Mouse (Mus musculus): ENCODE results near the gene Larp1. TPM values are rescaled to one million over a fixed set of nuclear protein-coding genes. Genes with fewer than 3 reads are reported as not detected.

The Larp1 gene
- 21.5 and 25.0 TPM in 2 replicates for polyA plus RNA-seq (2014; fragmentation: Nextera tagmentation; extraction: Ambion mirVana)

DNA sequence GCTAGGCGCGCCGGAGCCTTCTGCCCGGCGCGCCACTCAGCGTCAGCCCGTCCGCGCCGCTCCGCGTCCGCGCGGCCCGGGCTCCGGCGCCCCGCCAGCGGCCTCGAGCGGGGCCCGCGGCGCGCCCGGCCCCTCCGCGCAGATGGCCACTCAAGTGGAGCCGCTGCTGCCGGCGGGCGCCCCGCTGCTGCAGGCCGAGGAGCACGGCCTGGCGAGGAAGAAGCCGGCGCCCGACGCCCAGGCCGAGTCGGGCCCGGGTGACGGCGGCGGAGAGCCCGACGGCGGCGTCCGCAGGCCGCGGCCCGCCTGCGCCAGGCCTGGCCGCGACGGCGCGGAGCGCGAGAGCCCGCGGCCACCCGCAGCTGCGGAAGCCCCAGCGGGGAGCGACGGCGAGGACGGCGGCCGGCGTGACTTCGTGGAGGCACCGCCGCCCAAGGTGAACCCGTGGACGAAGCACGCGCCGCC lies at the start of gene Larp1:
Larp1 (plus strand) TSS at position 14 of the 465 bp plus-strand sequence.
- Histone ChIP-seq H3K9ac (ENCODE audit: low read depth, low read length) (peak within 1 kb of the TSS; percentile 98), H3K36me3 (ENCODE audit: control insufficient read depth, insufficient read depth, low read length) (no peaks in the 10 kb centered on the region), H3K27me3 (ENCODE audit: control insufficient read depth, insufficient read depth, low read length) (no peaks in the 10 kb centered on the region), H3K4me3 (ENCODE audit: low read length) (peak within 1 kb of the TSS; percentile 77), H3K9me3 (ENCODE audit: control insufficient read depth, low read length) (no peaks in the 10 kb centered on the region), H3K27ac (ENCODE audit: low read depth, low read length) (peak within 1 kb of the TSS; percentile 77), H3K4me2 (replicated peaks; ENCODE audit: low read depth, low read length) (peak within 1 kb of the TSS; percentile 84), H3K4me1 (ENCODE audit: control insufficient read depth, insufficient read depth, low read length) (peaks cover 16% of the 10 kb centered on the region)
- ATAC-seq (ENCODE audit: low FRiP score, low TSS enrichment) = no peak; the same call in none of the 2 replicates
- WGBS = 0% methylated on average over 24 of the region's 84 CpGs

DNA sequence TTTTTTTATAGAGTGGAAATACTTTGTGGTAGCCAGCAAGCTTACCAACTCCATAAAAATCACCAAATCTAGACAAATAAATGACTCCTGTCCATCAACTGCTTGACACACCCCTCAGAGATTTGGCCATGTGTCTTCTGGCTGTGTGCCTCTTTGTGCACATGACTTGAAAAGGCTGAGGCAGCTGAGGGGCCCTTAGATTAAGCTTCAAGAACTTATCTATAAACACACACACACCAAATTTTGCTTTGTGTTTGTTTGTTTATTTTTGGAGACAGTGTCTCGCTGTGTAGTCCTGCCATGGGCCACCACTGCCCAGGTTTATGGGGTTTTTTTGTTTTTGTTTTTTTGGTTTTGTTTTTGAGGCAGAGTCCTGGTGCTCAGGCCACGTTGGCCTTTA lies 48.9 kb upstream of the Larp1 start:
- Histone ChIP-seq H3K27me3 (ENCODE audit: control insufficient read depth, insufficient read depth, low read length) (no peaks in the 10 kb centered on the region), H3K4me2 (replicated peaks; ENCODE audit: low read depth, low read length) (no peak overlapping the region), H3K4me1 (ENCODE audit: control insufficient read depth, insufficient read depth, low read length) (no peaks in the 10 kb centered on the region), H3K4me3 (ENCODE audit: low read length) (no peak overlapping the region), H3K9me3 (ENCODE audit: control insufficient read depth, low read length) (no peaks in the 10 kb centered on the region), H3K9ac (ENCODE audit: low read depth, low read length) (no peak overlapping the region), H3K27ac (ENCODE audit: low read depth, low read length) (no peak overlapping the region), H3K36me3 (ENCODE audit: control insufficient read depth, insufficient read depth, low read length) (no peaks in the 10 kb centered on the region)
- WGBS = 79% methylated on average over 2 of the region's 2 CpGs
- no peak for ATAC-seq (ENCODE audit: low FRiP score, low TSS enrichment)

DNA sequence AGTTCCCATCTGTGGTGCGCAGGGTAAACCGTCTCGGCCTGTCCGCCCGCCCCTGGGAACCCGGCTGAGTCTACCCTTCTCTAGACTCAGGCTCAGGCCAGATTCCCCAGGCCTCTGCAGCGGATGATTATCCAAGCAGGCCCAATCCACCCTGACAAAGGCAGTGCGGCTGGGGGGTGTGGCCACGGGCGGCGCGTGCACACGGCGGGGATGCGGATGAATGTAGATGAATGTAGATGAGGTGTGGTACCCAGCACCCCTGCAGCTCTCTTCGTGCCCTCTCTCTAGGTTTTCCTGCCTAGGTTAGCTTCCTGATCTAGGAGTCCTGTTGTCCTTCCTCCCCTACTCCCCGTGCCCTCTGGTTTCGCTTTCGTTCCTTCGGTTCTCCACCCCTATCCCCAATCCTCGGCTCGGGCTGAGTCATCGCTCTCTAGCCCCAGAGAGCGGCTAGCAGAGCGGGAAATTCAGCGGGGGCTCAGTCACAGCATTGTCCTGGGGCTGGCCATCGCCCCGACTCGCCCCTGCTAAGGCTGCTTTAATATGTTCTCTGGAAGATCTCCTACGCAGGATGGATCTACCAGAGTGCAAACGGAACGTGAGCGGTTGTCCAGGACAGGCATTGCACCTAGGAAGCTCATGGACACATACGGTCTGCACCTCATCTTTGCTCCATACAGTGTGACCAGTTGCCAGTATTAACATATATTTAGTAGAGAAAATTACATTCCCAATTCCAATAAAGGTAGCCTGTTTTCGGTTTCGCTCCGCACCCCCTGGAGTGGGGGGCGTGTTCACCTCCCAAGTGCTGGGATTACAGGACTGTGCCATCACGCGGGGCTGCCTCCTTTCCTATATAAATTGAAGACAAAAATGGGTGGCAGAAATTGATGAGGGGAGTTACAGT lies 46.2 kb upstream of the Larp1 start:
- ATAC-seq (ENCODE audit: low FRiP score, low TSS enrichment) = peak; percentile 94
- peak overlapping the region; percentile 53 for H3K4me3 ChIP-seq (ENCODE audit: low read length)
- peak overlapping the region; percentile 86 for H3K4me2 ChIP-seq (replicated peaks; ENCODE audit: low read depth, low read length)
- H3K27me3 ChIP-seq (ENCODE audit: control insufficient read depth, insufficient read depth, low read length) = no peaks in the 10 kb centered on the region
- no peaks in the 10 kb centered on the region for H3K36me3 ChIP-seq (ENCODE audit: control insufficient read depth, insufficient read depth, low read length)
- no peaks in the 10 kb centered on the region for H3K9me3 ChIP-seq (ENCODE audit: control insufficient read depth, low read length)
- no peaks in the 10 kb centered on the region for H3K4me1 ChIP-seq (ENCODE audit: control insufficient read depth, insufficient read depth, low read length)
- 1% methylated on average over 40 of the region's 40 CpGs for whole genome bisulfite sequencing
- H3K27ac ChIP-seq (ENCODE audit: low read depth, low read length) = peak overlapping the region; percentile 38; the same call in 1 of the 2 replicates
- H3K9ac ChIP-seq (ENCODE audit: low read depth, low read length) = peak overlapping the region; percentile 78

DNA sequence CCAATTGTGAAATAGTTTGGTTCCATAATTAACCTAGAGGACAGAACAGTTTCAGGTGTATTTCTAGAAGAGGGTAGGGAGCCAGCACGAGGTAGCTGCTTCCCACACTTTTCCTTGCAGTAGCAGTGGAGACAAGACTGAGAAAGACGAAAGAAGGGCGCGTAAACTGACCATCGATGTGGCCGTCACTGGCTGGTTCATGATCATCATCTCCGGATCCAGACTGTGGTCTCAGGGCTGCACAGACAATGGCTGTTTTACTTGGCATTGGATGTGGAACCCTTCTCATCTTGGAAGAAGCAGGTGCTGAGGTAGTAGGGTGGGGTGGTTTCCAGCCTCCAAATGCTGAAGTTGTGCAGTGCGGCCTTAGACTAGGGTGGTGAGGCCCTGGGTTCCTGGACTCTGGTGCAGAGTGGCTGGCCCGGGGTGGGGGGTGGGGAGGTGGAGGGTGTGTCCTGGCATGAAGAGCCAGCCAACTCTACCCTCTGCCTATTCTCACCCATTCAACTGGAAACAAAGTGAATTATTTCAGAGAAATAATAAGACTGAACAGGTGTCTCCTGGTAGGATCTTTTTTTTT lies 45.5 kb upstream of the Larp1 start:
- Histone ChIP-seq H3K9ac (ENCODE audit: low read depth, low read length) (0 out of 2 replicates have a peak overlapping the region, but pooled peaks have one; percentile 78), H3K36me3 (ENCODE audit: control insufficient read depth, insufficient read depth, low read length) (no peaks in the 10 kb centered on the region), H3K27me3 (ENCODE audit: control insufficient read depth, insufficient read depth, low read length) (no peaks in the 10 kb centered on the region), H3K27ac (ENCODE audit: low read depth, low read length) (no peak overlapping the region), H3K4me3 (ENCODE audit: low read length) (peak overlapping the region; percentile 53), H3K9me3 (ENCODE audit: control insufficient read depth, low read length) (no peaks in the 10 kb centered on the region), H3K4me1 (ENCODE audit: control insufficient read depth, insufficient read depth, low read length) (no peaks in the 10 kb centered on the region), H3K4me2 (replicated peaks; ENCODE audit: low read depth, low read length) (peak overlapping the region; percentile 86)
- ATAC-seq (ENCODE audit: low FRiP score, low TSS enrichment) = no peak
- 40% methylated on average over 9 of the region's 9 CpGs for WGBS

DNA sequence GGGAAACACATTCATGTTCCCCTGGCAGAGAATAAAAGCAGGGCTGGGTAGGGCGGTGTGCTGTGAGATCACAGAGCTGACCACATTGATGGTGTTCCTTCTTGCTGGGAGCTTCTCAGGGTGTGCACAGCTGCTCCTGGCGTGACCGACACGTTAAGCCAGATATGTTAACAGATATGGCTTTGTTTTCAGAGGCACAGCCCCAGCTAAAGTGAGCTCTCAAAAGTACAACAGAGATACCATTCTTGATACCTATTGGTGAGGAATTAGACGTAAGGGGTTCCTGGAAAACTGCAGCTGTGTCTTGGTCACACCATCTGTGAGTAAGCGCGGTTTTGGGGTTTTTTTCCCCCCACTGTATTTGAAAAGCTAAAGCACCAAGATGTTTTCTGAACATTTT lies 42.2 kb upstream of the Larp1 start:
- WGBS = 82% methylated on average over 7 of the region's 7 CpGs
- ATAC-seq (ENCODE audit: low FRiP score, low TSS enrichment) = no peak
- no peak overlapping the region for H3K9ac ChIP-seq (ENCODE audit: low read depth, low read length)

DNA sequence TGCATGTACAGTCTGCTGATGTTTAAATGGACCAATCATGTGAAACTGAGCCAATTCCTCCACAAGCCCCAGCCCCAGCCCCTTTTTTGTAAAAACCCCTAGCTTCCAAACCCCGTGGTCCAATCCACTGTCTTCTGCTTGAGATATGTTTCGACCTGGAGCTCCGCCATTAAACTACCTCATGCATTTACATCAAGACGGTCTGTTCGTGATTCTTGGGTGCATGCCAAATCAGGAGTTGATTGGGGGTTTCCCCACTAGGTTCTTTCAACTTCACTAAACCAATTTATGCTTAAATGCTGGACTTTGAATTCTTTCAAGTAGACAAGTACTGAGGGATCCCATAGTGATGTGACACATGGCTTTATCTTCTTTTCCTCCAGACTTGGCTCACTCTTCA lies 40.6 kb upstream of the Larp1 start:
- H3K4me1 ChIP-seq (ENCODE audit: control insufficient read depth, insufficient read depth, low read length) = 0 out of 2 replicates have a peak, but pooled peaks cover 2% of the 10 kb centered on the region
- WGBS = 85% methylated on average over 5 of the region's 5 CpGs
- H3K27ac ChIP-seq (ENCODE audit: low read depth, low read length) = no peak overlapping the region
- H3K9ac ChIP-seq (ENCODE audit: low read depth, low read length) = no peak overlapping the region
- H3K27me3 ChIP-seq (ENCODE audit: control insufficient read depth, insufficient read depth, low read length) = no peaks in the 10 kb centered on the region
- H3K36me3 ChIP-seq (ENCODE audit: control insufficient read depth, insufficient read depth, low read length) = no peaks in the 10 kb centered on the region
- ATAC-seq (ENCODE audit: low FRiP score, low TSS enrichment) = no peak
- H3K9me3 ChIP-seq (ENCODE audit: control insufficient read depth, low read length) = no peaks in the 10 kb centered on the region
- no peak overlapping the region for H3K4me3 ChIP-seq (ENCODE audit: low read length)
- H3K4me2 ChIP-seq (replicated peaks; ENCODE audit: low read depth, low read length) = no peak overlapping the region

More for the DNA sequence above, 42.2 kb upstream of the Larp1 start:
- H3K4me1 ChIP-seq (ENCODE audit: control insufficient read depth, insufficient read depth, low read length) = 0 out of 2 replicates have a peak, but pooled peaks cover 2% of the 10 kb centered on the region
- H3K9me3 ChIP-seq (ENCODE audit: control insufficient read depth, low read length) = no peaks in the 10 kb centered on the region
- H3K4me2 ChIP-seq (replicated peaks; ENCODE audit: low read depth, low read length) = no peak overlapping the region
- H3K4me3 ChIP-seq (ENCODE audit: low read length) = no peak overlapping the region
- no peak overlapping the region for H3K27ac ChIP-seq (ENCODE audit: low read depth, low read length)
- no peaks in the 10 kb centered on the region for H3K36me3 ChIP-seq (ENCODE audit: control insufficient read depth, insufficient read depth, low read length)
- no peaks in the 10 kb centered on the region for H3K27me3 ChIP-seq (ENCODE audit: control insufficient read depth, insufficient read depth, low read length)

DNA sequence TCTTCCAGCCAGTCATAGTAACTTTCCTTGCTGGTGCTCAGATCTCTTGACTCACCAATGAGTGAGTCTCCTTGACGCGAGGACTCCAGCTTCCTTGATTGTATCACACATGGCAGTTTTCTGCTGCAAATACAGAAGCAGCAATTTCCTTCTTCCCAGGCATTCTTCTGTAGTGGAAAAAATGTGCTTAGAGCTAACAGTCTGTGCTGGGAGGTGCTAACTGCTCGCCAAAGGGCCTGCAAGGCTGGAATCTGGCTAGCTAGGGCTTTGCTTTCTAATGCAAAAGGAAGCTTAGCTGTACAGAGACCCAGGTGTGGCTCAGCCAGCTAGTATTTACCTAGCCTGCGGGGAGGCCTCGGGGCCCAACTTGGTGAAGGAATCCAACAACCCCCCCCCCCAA lies 38.3 kb upstream of the Larp1 start:
- 0 out of 2 replicates have a peak, but pooled peaks cover 2% of the 10 kb centered on the region for H3K4me1 ChIP-seq (ENCODE audit: control insufficient read depth, insufficient read depth, low read length)
- no peak overlapping the region for H3K9ac ChIP-seq (ENCODE audit: low read depth, low read length)
- no peaks in the 10 kb centered on the region for H3K27me3 ChIP-seq (ENCODE audit: control insufficient read depth, insufficient read depth, low read length)
- no peak overlapping the region for H3K4me3 ChIP-seq (ENCODE audit: low read length)
- ATAC-seq (ENCODE audit: low FRiP score, low TSS enrichment) = no peak
- H3K4me2 ChIP-seq (replicated peaks; ENCODE audit: low read depth, low read length) = no peak overlapping the region
- H3K9me3 ChIP-seq (ENCODE audit: control insufficient read depth, low read length) = no peaks in the 10 kb centered on the region
- no peak overlapping the region for H3K27ac ChIP-seq (ENCODE audit: low read depth, low read length)
- WGBS = 31% methylated on average over 5 of the region's 5 CpGs
- no peaks in the 10 kb centered on the region for H3K36me3 ChIP-seq (ENCODE audit: control insufficient read depth, insufficient read depth, low read length)

DNA sequence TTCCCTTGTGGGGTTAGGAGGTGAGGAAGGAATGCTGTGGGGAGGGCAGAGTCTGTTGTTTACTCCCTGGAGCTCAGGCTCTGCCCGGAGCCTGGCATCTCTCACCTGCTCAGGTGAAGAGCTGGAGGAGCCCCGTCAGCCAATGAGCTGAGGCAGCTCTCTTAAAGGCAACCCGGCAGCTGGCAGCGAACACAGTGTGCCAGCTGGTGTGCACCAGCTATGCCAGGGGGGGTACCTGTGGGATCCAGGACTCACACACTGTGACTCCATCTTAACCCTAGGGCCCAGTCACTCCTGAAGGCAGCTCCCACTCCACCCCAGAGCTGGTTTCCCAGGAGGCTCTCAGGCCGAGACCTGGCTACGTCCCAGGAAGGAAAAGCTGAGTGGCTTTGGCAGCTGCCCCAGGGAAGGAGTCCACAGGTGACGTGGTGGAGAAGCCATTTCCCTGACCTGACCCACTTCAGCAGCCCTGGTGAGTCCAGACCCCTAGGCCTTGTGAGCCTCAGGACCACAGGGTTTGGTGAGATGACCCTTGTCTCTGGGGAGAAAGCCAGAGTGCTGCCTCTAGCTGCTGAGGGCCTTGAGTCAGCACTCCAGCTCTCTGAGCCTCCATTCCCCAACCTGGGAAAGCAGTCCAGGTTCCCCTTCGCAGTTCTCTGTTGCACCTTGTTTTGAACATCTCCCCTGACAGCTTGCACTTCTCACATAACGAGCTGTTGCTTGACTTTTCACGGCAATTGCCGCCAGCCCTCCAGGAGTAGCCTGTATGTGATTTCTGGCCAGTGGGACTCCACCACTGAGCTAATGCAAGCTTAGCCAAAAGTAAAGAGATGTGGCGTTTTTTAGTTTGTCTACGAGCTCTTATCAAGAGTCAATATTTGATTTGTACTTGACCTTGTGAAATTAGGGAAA lies 35.6 kb upstream of the Larp1 start:
- Histone ChIP-seq H3K4me3 (ENCODE audit: low read length) (no peak overlapping the region), H3K4me2 (replicated peaks; ENCODE audit: low read depth, low read length) (no peak overlapping the region), H3K9ac (ENCODE audit: low read depth, low read length) (no peak overlapping the region), H3K27ac (ENCODE audit: low read depth, low read length) (no peak overlapping the region), H3K4me1 (ENCODE audit: control insufficient read depth, insufficient read depth, low read length) (0 out of 2 replicates have a peak, but pooled peaks cover 2% of the 10 kb centered on the region), H3K36me3 (ENCODE audit: control insufficient read depth, insufficient read depth, low read length) (no peaks in the 10 kb centered on the region), H3K27me3 (ENCODE audit: control insufficient read depth, insufficient read depth, low read length) (no peaks in the 10 kb centered on the region), H3K9me3 (ENCODE audit: control insufficient read depth, low read length) (no peaks in the 10 kb centered on the region)
- no peak for ATAC-seq (ENCODE audit: low FRiP score, low TSS enrichment)
- WGBS = 69% methylated on average over 13 of the region's 13 CpGs

Data from kidney, embryonic 14.5 days (tissue).